Mouse (Mus musculus) liver, adult 2 months (tissue): ENCODE results near the gene Rnf213. TPM values are rescaled to one million over a fixed set of nuclear protein-coding genes. Genes with fewer than 3 reads are reported as not detected.

Source experiments
- DNase-seq: peaks from one replicate; pipeline ENCODE4 v3.0.0-alpha.2; 2011; ENCODE audit warnings: low read depth, low spot score; ENCODE audit errors: extremely low read depth
- H3K27ac ChIP-seq: fragments of 200-500 bp; replicated peaks from 2 replicates; pipeline ENCODE4 v1.5.1; 2012; ENCODE audit warnings: low read depth, mild to moderate bottlenecking, control low read depth, inconsistent platforms, low read length; ENCODE audit not compliant: insufficient read depth
- H3K27me3 ChIP-seq: fragments of 200-500 bp; 2 replicates; pipeline ENCODE4 v1.6.1; 2012; ENCODE audit warnings: mild to moderate bottlenecking, moderate library complexity, low read length, inconsistent platforms; ENCODE audit not compliant: control insufficient read depth, insufficient read depth
- H3K36me3 ChIP-seq: fragments of 200-500 bp; 2 replicates; pipeline ENCODE4 v1.6.1; 2012; ENCODE audit warnings: low read length, inconsistent platforms; ENCODE audit not compliant: control insufficient read depth, insufficient read depth
- H3K4me1 ChIP-seq: fragments of 200-500 bp; 2 replicates; pipeline ENCODE4 v1.6.1; 2011; ENCODE audit warnings: low read length; ENCODE audit not compliant: control insufficient read depth, insufficient read depth
- H3K4me3 ChIP-seq: fragments of 200-500 bp; 2 replicates; pipeline ENCODE4 v1.5.1; 2011; ENCODE audit warnings: low read depth, mild to moderate bottlenecking, control low read depth, low read length, moderate library complexity; ENCODE audit not compliant: insufficient read depth
- H3K79me2 ChIP-seq: fragments of 200-500 bp; 2 replicates; pipeline ENCODE4 v1.6.1; 2012; ENCODE audit warnings: inconsistent platforms, mild to moderate bottlenecking, low read length, moderate library complexity; ENCODE audit not compliant: control insufficient read depth, insufficient read depth
- H3K9ac ChIP-seq: fragments of 200-500 bp; 2 replicates; pipeline ENCODE4 v1.6.1; 2012; ENCODE audit warnings: low read depth, mild to moderate bottlenecking, control low read depth, inconsistent platforms, low read length
- CTCF ChIP-seq: fragments of 200-500 bp; IDR thresholded peaks from 2 replicates; pipeline ENCODE4 v1.5.1; 2011; ENCODE audit warnings: low read depth, low read length, control low read depth
- POLR2A ChIP-seq: fragments of 200-500 bp; IDR thresholded peaks from 2 replicates; pipeline ENCODE4 v1.6.1; 2011; ENCODE audit warnings: low read length, control low read depth; ENCODE audit not compliant: insufficient read depth; ENCODE audit errors: extremely low read depth
- WGBS: fragments of 180-500 bp; shearing (Covaris S2); methylation state at CpG from one replicate; pipeline ENCODE4 v1.1.7; 2018; 5-methylcytosine and 5-hydroxymethylcytosine counted together
- polyA plus RNA-seq: library from polyadenylated mRNA; depleted of rRNA; stranded (reverse); fragments of >200 nt; gene quantifications from 2 replicates; pipeline ENCODE4 v1.2.3, GENCODE M21; 2012; rRNA removed
- total RNA-seq: library from RNA; depleted of rRNA; stranded (reverse); fragments of >200 nt; gene quantifications from 2 replicates; pipeline ENCODE4 v1.2.3, GENCODE M21; 2014; rRNA removed

Rnf213 gene
- total RNA-seq (43.4 and 43.5 TPM in 2 replicates), polyA plus RNA-seq (11.1 and 16.9 TPM in 2 replicates)

- Histone ChIP-seq H3K27ac (peak within 1 kb of the TSS; percentile 98), H3K79me2 (peaks cover 18% of the 10 kb centered on the region; the same call in 1 of the 2 replicates), H3K4me3 (peak within 1 kb of the TSS; percentile 63), H3K27me3 (no peaks in the 10 kb centered on the region), H3K36me3 (peaks cover 2% of the 10 kb centered on the region; the same call in 1 of the 2 replicates), H3K4me1 (peaks cover 29% of the 10 kb centered on the region), H3K9ac (peak within 1 kb of the TSS; percentile 75)
- WGBS, result under 1% methylated on average over 19 of the region's 19 CpGs
- TF ChIP-seq POLR2A, result peak; percentile 69
- peak; percentile 39 for TF ChIP-seq CTCF
- peak; percentile 63 for DNase-seq
Measured at GRCm38 (mm10) chr11:119392800-119393482, at the start of gene Rnf213. TSS of gene Rnf213 (plus strand) at chr11:119393100.

- 82% methylated on average over 8 of the region's 8 CpGs for WGBS
- Histone ChIP-seq H3K4me1 (no peaks in the 10 kb centered on the region), H3K4me3 (no peak overlapping the region), H3K36me3 (0 out of 2 replicates have a peak, but pooled peaks cover 1% of the 10 kb centered on the region), H3K9ac (no peak overlapping the region), H3K27ac (no peak overlapping the region), H3K79me2 (no peaks in the 10 kb centered on the region), H3K27me3 (no peaks in the 10 kb centered on the region)
- TF ChIP-seq POLR2A, result no peak
- no peak for TF ChIP-seq CTCF
- DNase-seq, result no peak
Measured at GRCm38 (mm10) chr11:119344178-119344577, 48.7 kb upstream of the Rnf213 start.

- no peak overlapping the region for H3K9ac ChIP-seq
- 0 out of 2 replicates have a peak, but pooled peaks cover 1% of the 10 kb centered on the region for H3K36me3 ChIP-seq
- WGBS, result 67% methylated on average over 6 of the region's 6 CpGs
Measured at GRCm38 (mm10) chr11:119344865-119345264, 48.0 kb upstream of the Rnf213 start.

GRCm38 (mm10) chr11:119347125-119347524, 45.8 kb upstream of the Rnf213 start:
- WGBS, result 96% methylated on average over 4 of the region's 4 CpGs
- no peak overlapping the region for H3K27ac ChIP-seq
- no peak for DNase-seq

More at GRCm38 (mm10) chr11:119344865-119345264, 48.0 kb upstream of the Rnf213 start:
- no peak for DNase-seq
- TF ChIP-seq CTCF (no peak), POLR2A (no peak)
- H3K27me3 ChIP-seq, result no peaks in the 10 kb centered on the region
- H3K4me3 ChIP-seq, result no peak overlapping the region
- no peaks in the 10 kb centered on the region for H3K4me1 ChIP-seq
- H3K27ac ChIP-seq, result no peak overlapping the region
- H3K79me2 ChIP-seq, result no peaks in the 10 kb centered on the region

GRCm38 (mm10) chr11:119352113-119352512, 40.8 kb upstream of the Rnf213 start:
- no peak overlapping the region for H3K4me3 ChIP-seq

More at GRCm38 (mm10) chr11:119347125-119347524, 45.8 kb upstream of the Rnf213 start:
- Histone ChIP-seq H3K36me3 (0 out of 2 replicates have a peak, but pooled peaks cover 1% of the 10 kb centered on the region), H3K4me1 (no peaks in the 10 kb centered on the region), H3K27me3 (no peaks in the 10 kb centered on the region), H3K9ac (no peak overlapping the region), H3K79me2 (no peaks in the 10 kb centered on the region), H3K4me3 (no peak overlapping the region)
- TF ChIP-seq CTCF (no peak), POLR2A (no peak)

GRCm38 (mm10) chr11:119353946-119354345, 39.0 kb upstream of the Rnf213 start:
- no peak for DNase-seq
- Histone ChIP-seq H3K27ac (no peak overlapping the region), H3K79me2 (no peaks in the 10 kb centered on the region), H3K4me1 (peaks cover 9% of the 10 kb centered on the region), H3K36me3 (no peaks in the 10 kb centered on the region), H3K27me3 (no peaks in the 10 kb centered on the region), H3K4me3 (no peak overlapping the region), H3K9ac (no peak overlapping the region)
- no peak for TF ChIP-seq CTCF
- TF ChIP-seq POLR2A, result no peak
- WGBS, result 88% methylated on average over 4 of the region's 4 CpGs

More at GRCm38 (mm10) chr11:119352113-119352512, 40.8 kb upstream of the Rnf213 start:
- 78% methylated on average over 7 of the region's 7 CpGs for WGBS
- TF ChIP-seq CTCF (no peak), POLR2A (no peak)
- H3K27me3 ChIP-seq, result no peaks in the 10 kb centered on the region
- no peak overlapping the region for H3K27ac ChIP-seq
- H3K9ac ChIP-seq, result no peak overlapping the region
- peaks cover 9% of the 10 kb centered on the region for H3K4me1 ChIP-seq
- DNase-seq, result peak; percentile 6
- 0 out of 2 replicates have a peak, but pooled peaks cover 1% of the 10 kb centered on the region for H3K36me3 ChIP-seq
- no peaks in the 10 kb centered on the region for H3K79me2 ChIP-seq
